ENCODE assay signal across 8 mouse cellular contexts in the genomic region with DNA sequence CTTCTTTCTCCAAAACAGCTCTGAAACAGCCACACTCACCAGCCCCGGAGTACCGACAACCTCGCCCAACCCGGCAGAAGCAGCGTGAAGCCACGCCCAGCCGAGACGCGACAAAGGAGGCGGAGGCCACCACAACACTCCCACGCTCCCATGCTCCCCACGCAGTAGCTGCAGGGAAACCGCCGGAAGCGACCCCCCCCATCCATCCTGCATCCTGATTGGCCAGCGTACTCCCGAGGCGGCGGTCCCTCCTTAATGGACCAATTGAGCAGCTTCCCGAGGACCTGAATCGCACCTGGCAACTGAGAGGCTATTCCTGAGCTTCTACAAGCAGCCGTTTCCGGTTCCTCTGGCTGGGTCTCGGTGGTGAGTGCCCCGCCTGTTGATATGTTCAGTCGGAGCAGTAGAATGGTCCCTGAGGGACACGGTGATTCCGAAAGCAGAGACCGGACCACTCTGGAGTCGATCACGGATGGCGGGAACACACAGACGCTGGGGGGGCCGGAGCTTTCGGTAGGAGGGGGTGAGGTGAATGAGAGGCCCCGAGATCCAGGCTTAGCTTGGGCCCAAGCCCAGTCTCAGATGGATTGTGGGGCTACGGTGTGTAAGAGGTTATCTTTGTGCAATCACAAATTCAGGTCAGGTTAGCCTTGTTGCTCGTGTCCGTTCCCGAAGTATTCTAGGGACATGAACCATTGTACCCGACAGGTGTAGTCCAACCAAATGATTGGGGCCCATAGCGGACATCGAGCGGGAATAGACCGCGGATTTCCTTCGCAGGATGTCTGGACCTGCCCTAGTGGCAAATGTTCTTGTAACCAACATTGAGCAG. TPM values are rescaled to one million over a fixed set of nuclear protein-coding genes. Genes with fewer than 3 reads are reported as not detected.
A peak's percentile ranks its signal among the peaks of the same experiment; 100 is the strongest.
DNase-seq lines count a peak whose midpoint lies in the region; ATAC-seq and TF ChIP-seq lines count a peak whose summit lies in the region.

A gene (plus strand): TSS at position 160 of the 832 bp plus-strand sequence.

- peak; percentile 100 for ATAC-seq in erythroid progenitor cell, adult 5-6 weeks (replicated peaks; ENCODE audit: low FRiP score, poor library complexity, severe bottlenecking)
- peak; percentile 98 for ATAC-seq in heart, embryonic 12.5 days (ENCODE audit: insufficient number of reproducible peaks, low FRiP score)
- peak; percentile 99 for ATAC-seq in kidney, postnatal 0 days (replicated peaks; ENCODE audit: low FRiP score, low read depth)
- peak; percentile 93 for ATAC-seq in liver, embryonic 11.5 days (replicated peaks; ENCODE audit: low FRiP score)
- ATAC-seq in stomach, embryonic 15.5 days (ENCODE audit: insufficient read depth, low FRiP score, low read depth): peak; percentile 99

- DNase-seq in brain, embryonic 18.5 days (ENCODE audit: low read depth, low spot score): peak; percentile 86
- DNase-seq in kidney, postnatal 0 days (ENCODE audit: low spot score): peak; percentile 98
- peak; percentile 92 for DNase-seq in liver, embryonic 11.5 days (ENCODE audit: low spot score)
- peak; percentile 69 to 80 for DNase-seq in natural killer cell, adult 2 months (ENCODE audit: low spot score in 2 of 2)

- H3K4me3 ChIP-seq in C2C12 (ENCODE audit: insufficient read depth, poor library complexity, severe bottlenecking): no peak within 1 kb of the TSS
- peak within 1 kb of the TSS; percentile 66 for H3K4me3 ChIP-seq in heart, embryonic 12.5 days
- H3K4me3 ChIP-seq in kidney, postnatal 0 days (replicated peaks; ENCODE audit: low read depth, low read length): peak within 1 kb of the TSS; percentile 43
- peak within 1 kb of the TSS; percentile 68 for H3K4me3 ChIP-seq in liver, embryonic 11.5 days (ENCODE audit: low read depth, low read length)
- H3K4me3 ChIP-seq in stomach, embryonic 15.5 days (replicated peaks): peak within 1 kb of the TSS; percentile 64

- no peaks in the 10 kb centered on the region for H3K79me2 ChIP-seq in C2C12 (ENCODE audit: control insufficient read depth, insufficient read depth)

- H3K36me3 ChIP-seq in C2C12 (ENCODE audit: control insufficient read depth, insufficient read depth): peaks cover 14% of the 10 kb centered on the region
- peaks cover 21% of the 10 kb centered on the region; the same call in 1 of the 2 replicates for H3K36me3 ChIP-seq in heart, embryonic 12.5 days
- H3K36me3 ChIP-seq in kidney, postnatal 0 days (ENCODE audit: insufficient read depth, low read length): no peaks in the 10 kb centered on the region
- H3K36me3 ChIP-seq in liver, embryonic 11.5 days (ENCODE audit: control insufficient read depth, insufficient read depth, low read length): peaks cover 2% of the 10 kb centered on the region; the same call in 1 of the 2 replicates
- 0 out of 2 replicates have a peak, but pooled peaks cover 8% of the 10 kb centered on the region for H3K36me3 ChIP-seq in stomach, embryonic 15.5 days

- 3% methylated on average over 47 of the region's 47 CpGs for WGBS in heart, embryonic 12.5 days
- WGBS in kidney, postnatal 0 days: 5% methylated on average over 47 of the region's 47 CpGs
- WGBS in liver, embryonic 11.5 days: 4% methylated on average over 47 of the region's 47 CpGs
- 3% methylated on average over 47 of the region's 47 CpGs for WGBS in stomach, embryonic 15.5 days

- peaks cover 16% of the 10 kb centered on the region for H3K4me1 ChIP-seq in heart, embryonic 12.5 days (replicated peaks)
- peaks cover 3% of the 10 kb centered on the region for H3K4me1 ChIP-seq in kidney, postnatal 0 days (replicated peaks; ENCODE audit: insufficient read depth, low read length)
- H3K4me1 ChIP-seq in liver, embryonic 11.5 days (replicated peaks; ENCODE audit: control insufficient read depth, insufficient read depth, low read length): peaks cover 11% of the 10 kb centered on the region
- 0 out of 2 replicates have a peak, but pooled peaks cover 6% of the 10 kb centered on the region for H3K4me1 ChIP-seq in stomach, embryonic 15.5 days

- no peak for TF ChIP-seq CTCF in C2C12 (IDR thresholded peaks at IDR 0.05; ENCODE audit: control insufficient read depth, insufficient read depth, insufficient read length)
- TF ChIP-seq CTCF in kidney, postnatal 0 days (IDR thresholded peaks at IDR 0.05; ENCODE audit: low read depth): peak; percentile 3; the same call in 1 of the 2 replicates

- H3K9ac ChIP-seq in heart, embryonic 12.5 days: peak within 1 kb of the TSS; percentile 78
- peak within 1 kb of the TSS; percentile 71 for H3K9ac ChIP-seq in kidney, postnatal 0 days (ENCODE audit: low read depth, low read length)
- peak within 1 kb of the TSS; percentile 65 for H3K9ac ChIP-seq in liver, embryonic 11.5 days (ENCODE audit: low read depth, low read length)
- H3K9ac ChIP-seq in stomach, embryonic 15.5 days: peak within 1 kb of the TSS; percentile 52; the same call in 1 of the 2 replicates

- peak within 1 kb of the TSS; percentile 44 for H3K27ac ChIP-seq in heart, embryonic 12.5 days (ENCODE audit: poor library complexity, severe bottlenecking)
- H3K27ac ChIP-seq in kidney, postnatal 0 days: peak within 1 kb of the TSS; percentile 68; the same call in 1 of the 2 replicates
- peak within 1 kb of the TSS; percentile 35; the same call in 1 of the 2 replicates for H3K27ac ChIP-seq in liver, embryonic 11.5 days (ENCODE audit: low read depth, low read length)
- peak within 1 kb of the TSS; percentile 70 for H3K27ac ChIP-seq in stomach, embryonic 15.5 days

- H3ac ChIP-seq in C2C12 (ENCODE audit: control insufficient read depth, insufficient read length, low read depth): peak within 1 kb of the TSS; percentile 48

- no peaks in the 10 kb centered on the region for H3K9me3 ChIP-seq in heart, embryonic 12.5 days (replicated peaks)
- no peaks in the 10 kb centered on the region for H3K9me3 ChIP-seq in kidney, postnatal 0 days (replicated peaks; ENCODE audit: low read length)
- H3K9me3 ChIP-seq in liver, embryonic 11.5 days (ENCODE audit: control insufficient read depth, low read length): no peaks in the 10 kb centered on the region
- no peaks in the 10 kb centered on the region for H3K9me3 ChIP-seq in stomach, embryonic 15.5 days

- peak within 1 kb of the TSS; percentile 92 for H3K4me2 ChIP-seq in heart, embryonic 12.5 days
- H3K4me2 ChIP-seq in kidney, postnatal 0 days (ENCODE audit: low read length): peak within 1 kb of the TSS; percentile 66
- peak within 1 kb of the TSS; percentile 92 for H3K4me2 ChIP-seq in liver, embryonic 11.5 days
- H3K4me2 ChIP-seq in stomach, embryonic 15.5 days: peak within 1 kb of the TSS; percentile 88

- no peaks in the 10 kb centered on the region for H3K27me3 ChIP-seq in C2C12 (ENCODE audit: control insufficient read depth, insufficient read depth, insufficient read length)
- no peaks in the 10 kb centered on the region for H3K27me3 ChIP-seq in heart, embryonic 12.5 days (replicated peaks)
- no peaks in the 10 kb centered on the region for H3K27me3 ChIP-seq in kidney, postnatal 0 days (ENCODE audit: insufficient read depth, low read length)
- no peaks in the 10 kb centered on the region for H3K27me3 ChIP-seq in liver, embryonic 11.5 days (replicated peaks; ENCODE audit: control insufficient read depth, insufficient read depth, low read length)
- no peaks in the 10 kb centered on the region for H3K27me3 ChIP-seq in stomach, embryonic 15.5 days (replicated peaks)

- no peaks in the 10 kb centered on the region for H3K79me3 ChIP-seq in C2C12 (ENCODE audit: low read depth)

TF ChIP-seq in C2C12, 6 proteins besides CTCF, POLR2A, EP300 and RAD21:
- TF ChIP-seq FOSL1 (IDR thresholded peaks at IDR 0.05; ENCODE audit: insufficient read depth, low read length, poor library complexity, severe bottlenecking) (no peak), MAX (IDR thresholded peaks at IDR 0.05) (no peak), USF1 (IDR thresholded peaks at IDR 0.05; ENCODE audit: low read depth) (no peak), CEBPB (IDR thresholded peaks at IDR 0.05; ENCODE audit: low read depth) (no peak), MYOG (IDR thresholded peaks at IDR 0.05; ENCODE audit: control insufficient read depth, extremely low read depth, insufficient read length) (no peak), MYOD1 (IDR thresholded peaks at IDR 0.05; ENCODE audit: control insufficient read depth, insufficient read length, low read depth) (no peak)

RNA-seq across cellular contexts. Expression of the gene that starts here (rescaled TPM):
- 27.1 TPM for polyA plus RNA-seq in C2C12 (2012; fragmentation: generic; extraction: Trizol)
- 30.6 and 47.4 TPM in 2 replicates for total RNA-seq in erythroid progenitor cell, adult 5-6 weeks (2015; ENCODE audit: low replicate concordance)
- total RNA-seq in erythroid progenitor cell, adult 5-6 weeks (2017; ENCODE audit: low replicate concordance): 17.6 and 25.1 TPM in 2 replicates
- polyA plus RNA-seq in heart, embryonic 12.5 days (2016; fragmentation: Nextera tagmentation; extraction: Ambion mirVana): 36.1 and 41.1 TPM in 2 replicates
- polyA plus RNA-seq in kidney, postnatal 0 days (2015; fragmentation: Nextera tagmentation; extraction: Ambion mirVana): 40.9 and 45.1 TPM in 2 replicates
- 44.3 and 51.2 TPM in 2 replicates for polyA plus RNA-seq in liver, embryonic 11.5 days (2014; fragmentation: Nextera tagmentation; extraction: Ambion mirVana)
- 40.3 and 41.0 TPM in 2 replicates for polyA plus RNA-seq in stomach, embryonic 15.5 days (2015; fragmentation: Nextera tagmentation; extraction: Ambion mirVana)
